Mouse (Mus musculus): ENCODE measurements around the gene Adamts7.

Gene Adamts7

GRCm38 (mm10) chr9:90162926-90163748 is at the start of gene Adamts7:
Adamts7 (plus strand) TSS chr9:90163069.
- no peak for DNase-seq

DNA sequence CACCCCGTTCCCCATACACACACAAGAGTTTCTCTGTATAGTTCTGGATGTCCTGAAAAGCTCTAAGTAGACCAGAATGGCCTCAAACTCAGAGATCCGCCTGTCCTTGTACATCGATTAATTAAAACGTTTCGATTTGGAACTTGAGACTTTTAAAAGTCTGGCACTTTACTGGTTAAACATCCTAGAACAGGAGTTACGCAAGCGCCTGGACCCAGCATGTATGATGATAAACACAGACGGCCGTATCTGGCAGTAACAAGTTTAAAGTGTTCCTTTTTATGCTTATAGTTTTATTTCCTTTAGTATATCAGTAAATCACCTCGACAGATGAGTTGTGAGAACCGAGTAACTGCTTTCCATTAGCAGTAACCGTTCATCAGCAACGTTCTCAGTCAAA is 49.7 kb upstream of the Adamts7 start:
- no peak for DNase-seq

DNA sequence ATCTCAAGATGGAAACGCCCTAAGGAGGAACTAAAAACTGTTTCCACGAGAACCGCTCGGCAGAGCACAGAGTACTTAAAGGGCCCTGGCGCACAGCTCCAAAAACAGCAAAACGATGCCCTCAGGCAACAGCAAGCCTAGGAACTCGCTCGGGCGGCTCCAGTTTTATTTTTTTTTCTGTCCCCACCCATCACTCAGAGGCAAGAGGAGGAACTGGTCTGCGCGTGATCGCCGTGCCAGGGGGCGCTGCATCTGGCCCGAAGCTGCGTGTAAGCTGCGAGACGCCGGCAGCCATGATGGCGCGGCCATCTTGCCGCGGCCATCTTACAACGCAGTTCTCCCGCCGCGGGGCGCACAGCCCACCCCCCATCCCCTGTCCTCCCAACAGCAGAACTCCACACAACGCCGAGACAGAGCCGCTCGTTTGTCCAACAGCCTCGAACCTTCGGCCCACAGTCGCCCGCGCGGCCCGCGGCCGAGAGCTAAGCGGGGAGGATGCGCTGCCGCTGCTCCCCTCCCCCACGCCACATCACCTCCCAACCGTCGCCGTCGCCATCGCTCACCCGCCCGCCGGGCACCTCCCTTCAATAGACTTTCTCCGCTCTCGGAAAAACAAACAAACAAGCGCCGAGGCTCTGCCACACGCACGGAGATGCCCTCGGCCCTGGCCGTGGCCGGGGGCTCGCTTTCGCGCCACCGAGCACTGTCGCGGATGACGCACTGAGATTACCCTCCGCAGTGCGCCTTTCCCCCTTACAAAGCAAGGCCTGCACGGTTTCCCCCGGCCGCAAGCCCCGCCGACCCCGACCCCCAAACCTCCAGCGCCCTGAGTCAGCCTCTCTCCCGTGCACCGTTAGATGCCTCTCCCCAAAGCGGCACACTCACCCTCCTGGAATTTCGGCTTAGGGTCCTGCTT is 49.0 kb upstream of the Adamts7 start:
- DNase-seq: peak; percentile 86

DNA sequence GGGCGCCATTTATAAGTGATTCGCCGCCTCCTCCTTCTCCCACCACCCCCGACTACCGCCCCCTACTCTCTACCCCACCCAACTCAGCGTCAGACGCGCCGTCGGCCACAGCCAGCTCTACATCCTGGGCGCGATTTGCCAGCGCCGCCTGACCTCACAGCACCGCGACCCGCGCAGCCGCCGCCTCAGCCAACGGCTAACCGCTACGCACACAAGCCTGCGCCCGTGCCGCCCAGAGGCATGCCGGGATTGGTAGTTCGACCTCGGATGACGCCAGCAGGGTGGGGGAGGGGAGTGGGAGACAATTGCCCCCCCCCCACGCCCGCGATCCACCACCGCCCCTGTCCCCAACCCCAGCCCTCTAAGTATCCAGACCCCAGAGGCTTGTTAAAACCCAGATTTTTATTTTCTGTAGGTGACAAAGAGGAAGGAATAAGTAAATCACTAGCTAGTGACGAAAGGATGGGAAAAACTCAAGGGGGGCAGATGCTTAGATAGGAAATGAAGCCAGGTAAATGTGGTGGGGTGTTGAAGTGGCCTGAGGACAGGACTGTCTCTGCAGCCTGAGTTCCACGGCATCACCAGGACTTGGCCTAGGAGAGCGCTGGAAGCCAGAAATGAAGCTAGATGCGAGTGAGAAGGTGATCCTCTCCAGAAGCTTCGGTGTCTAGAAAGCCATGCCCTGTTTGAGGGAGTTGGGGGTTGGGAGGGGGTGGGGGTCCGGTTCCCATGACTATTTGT is 48.1 kb upstream of the Adamts7 start, which contains the start of gene Morf4l1:
TSS of gene Morf4l1 (minus strand) at position 208 of the 741 bp plus-strand sequence.
- peak; percentile 98 for DNase-seq

DNA sequence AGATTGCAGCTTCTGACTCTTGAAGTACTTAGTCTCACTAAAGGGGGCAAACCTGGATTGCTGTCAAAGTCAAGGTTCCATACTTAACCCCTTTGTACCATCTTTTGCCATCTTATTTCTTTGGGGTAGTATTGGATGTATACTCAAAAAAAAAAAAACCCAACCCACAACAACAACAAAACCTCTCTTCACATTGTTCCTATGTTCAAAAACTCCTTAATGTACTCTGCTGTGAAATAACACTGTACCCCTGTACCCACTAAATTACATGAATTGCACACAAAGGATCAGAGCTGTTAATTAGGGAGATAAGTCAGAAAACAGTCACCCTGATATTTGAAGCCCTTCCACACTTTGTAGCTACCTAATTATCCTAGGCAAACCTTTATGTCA is 47.6 kb upstream of the Adamts7 start:
- DNase-seq: no peak

DNA sequence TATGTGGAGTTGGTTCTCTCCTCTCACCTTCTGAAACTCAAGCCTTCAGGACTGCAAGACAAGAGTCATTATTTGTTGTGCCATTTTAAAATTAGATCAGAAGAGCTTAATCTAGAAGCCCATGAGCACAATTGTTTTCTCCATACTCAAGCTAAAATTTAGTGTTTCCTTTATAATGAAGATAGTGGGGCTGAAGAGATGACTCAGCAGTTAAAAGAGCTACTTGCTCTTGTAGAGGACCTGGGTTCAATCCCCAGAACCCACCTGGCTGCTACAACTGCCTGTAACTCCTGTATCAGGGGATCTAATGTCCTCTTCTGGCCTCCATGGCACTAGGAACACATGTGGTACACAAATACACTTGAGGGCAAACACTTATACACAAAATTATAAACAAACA is 45.6 kb upstream of the Adamts7 start:
- DNase-seq: no peak

DNA sequence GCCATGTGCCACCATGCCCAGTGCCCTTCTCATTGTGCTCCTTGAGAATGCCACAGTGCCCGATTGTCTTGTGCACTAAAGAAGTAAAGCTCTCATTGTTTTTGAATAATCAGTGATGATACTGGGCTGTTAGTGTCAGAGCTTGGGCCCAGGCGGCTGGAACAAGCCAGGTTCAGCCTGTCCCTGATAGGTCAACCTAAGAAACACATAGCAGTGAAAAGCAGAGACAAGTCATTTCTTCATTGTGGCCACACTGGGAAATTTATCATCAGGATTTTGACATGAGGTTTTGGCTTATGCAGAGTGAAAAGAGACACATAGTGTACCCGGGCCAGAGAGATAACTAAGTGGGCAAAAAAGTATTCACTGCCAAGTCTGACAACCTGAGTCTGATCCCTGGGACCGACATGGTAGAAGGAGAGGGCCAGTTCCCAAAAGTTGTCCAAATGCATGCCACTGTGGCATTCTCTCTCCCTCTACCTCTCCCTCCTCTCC is 40.6 kb upstream of the Adamts7 start:
- no peak for DNase-seq

GRCm38 (mm10) chr9:90124156-90124872 is 38.6 kb upstream of the Adamts7 start:
- DNase-seq: no peak

DNA sequence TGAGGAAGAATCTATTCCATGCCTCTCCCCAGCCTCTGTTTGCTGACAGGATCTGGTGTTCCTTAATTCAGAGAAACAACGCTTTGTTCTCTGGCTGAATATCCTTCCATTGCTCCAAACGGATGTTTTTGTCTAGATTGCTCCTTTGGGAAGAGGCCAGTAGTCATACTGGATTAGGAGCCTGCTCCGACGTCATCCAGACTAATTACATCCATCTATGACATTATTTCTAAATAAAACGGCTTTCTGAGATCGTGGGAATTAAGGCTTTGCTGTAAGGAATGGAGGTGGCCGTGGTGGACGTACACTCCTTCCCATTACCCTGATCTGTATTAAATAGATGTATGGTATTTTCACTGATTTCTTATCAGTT is 38.0 kb upstream of the Adamts7 start:
- DNase-seq: no peak

DNA sequence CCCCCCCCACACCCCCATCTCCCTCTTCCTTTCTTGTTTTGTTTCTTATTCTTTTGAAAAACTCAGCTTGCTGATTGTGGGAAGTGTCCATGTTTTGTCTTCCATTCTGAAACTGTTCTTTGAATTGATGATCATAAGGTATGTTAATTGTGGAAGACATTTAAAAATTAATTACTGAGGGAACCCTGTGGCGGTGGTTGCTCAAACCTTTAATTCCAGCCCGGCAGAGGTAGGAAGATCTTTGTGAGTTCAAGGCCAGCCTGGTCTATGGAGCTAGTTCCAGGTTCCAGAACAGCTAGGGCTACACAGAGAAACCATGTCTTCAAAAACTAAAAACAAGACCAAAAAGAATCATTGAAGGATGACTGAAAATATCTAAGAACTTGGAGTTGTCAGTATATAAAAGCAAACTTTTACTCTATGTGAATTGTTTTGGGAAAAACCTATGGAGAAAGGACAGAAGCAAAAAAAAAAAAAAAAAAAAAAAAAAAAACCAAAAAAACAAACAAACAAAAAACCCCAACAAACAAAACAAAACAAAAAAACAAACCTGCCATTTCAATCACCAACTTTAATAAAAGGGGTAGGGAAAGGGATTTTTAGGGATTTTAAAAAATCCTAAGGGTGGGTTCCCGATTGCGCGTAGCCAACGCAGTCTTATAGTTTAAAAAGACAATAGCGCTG is 37.3 kb upstream of the Adamts7 start:
- DNase-seq: no peak

- DNase-seq: peak; percentile 51
Observed at GRCm38 (mm10) chr9:90126260-90127010, 36.4 kb upstream of the Adamts7 start.

- DNase-seq: no peak
Observed at GRCm38 (mm10) chr9:90127146-90127545, 35.7 kb upstream of the Adamts7 start.

- no peak for DNase-seq
Observed at GRCm38 (mm10) chr9:90128636-90129201, 34.1 kb upstream of the Adamts7 start.

DNA sequence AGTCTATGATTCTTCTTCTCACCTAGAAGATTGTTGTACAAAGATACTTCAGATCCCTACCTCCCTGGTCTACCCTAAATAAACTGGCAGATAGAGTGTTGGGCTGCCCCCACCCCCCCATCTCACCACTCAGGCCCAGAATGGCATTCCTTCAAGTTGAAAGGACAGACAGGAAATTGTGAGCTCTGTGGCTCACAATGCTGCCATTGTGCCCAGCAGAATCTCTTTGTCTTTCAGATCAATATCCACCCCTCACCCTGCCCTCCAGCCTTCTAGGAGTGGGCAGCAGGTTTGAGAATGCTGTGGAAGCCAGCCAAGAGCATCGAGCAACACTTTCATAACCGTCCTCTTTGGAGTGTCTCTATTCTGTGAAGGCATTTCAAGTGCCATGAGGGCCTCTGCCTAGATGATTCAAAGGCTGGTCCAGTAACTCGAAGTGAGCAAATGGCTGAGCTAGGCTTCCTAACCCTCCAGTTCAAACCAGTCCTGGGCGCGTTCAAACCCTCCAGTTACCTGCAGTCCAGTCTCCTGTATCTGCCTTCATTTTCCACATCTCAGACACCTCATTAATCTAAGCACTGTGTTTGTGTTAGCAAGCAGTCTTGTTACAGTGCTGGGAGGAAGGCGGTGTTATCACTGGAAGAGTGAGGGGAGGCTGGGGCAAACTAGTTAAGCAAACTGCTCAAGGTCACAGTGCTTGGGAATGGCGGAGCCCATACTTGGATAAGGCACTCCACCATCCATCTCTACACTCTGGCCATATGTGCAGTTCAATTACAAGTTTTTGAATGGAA is 29.1 kb upstream of the Adamts7 start:
- no peak for DNase-seq

- no peak for DNase-seq
Observed at GRCm38 (mm10) chr9:90135466-90135865, 27.4 kb upstream of the Adamts7 start.

DNA sequence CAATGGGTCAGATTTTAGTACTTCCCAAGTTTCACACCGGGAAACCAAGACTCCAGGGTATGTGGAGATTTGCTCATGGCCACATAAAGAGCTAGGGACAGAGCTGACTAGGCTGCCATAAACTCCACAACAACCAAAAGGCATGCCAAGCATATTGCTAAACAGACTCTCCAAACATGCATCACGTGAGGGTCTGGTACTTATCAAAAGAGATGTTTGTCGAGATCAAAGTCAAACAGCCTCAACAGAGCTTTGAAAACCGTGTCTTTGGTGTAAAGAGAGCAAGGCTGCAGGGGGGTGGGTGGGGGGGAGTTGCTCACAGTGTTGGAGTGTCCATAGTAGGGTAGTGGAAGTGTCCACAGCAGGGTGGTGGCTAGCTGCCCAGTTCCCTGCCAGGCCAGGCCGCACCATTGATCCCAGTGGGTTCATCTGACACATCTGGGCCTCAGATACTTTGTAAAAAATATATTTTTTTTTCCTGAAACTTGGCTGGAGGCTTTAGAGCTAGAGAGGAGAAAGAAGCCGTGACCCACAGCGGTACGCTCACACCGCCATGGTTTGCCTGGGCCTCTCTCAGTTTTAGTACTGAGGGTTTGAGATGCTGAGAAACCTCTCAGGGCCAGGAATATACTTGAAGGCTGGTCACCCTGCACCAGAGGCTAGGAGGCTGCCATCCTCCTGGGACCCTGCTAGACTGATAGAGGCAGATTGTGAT is 26.7 kb upstream of the Adamts7 start:
- DNase-seq: no peak

DNA sequence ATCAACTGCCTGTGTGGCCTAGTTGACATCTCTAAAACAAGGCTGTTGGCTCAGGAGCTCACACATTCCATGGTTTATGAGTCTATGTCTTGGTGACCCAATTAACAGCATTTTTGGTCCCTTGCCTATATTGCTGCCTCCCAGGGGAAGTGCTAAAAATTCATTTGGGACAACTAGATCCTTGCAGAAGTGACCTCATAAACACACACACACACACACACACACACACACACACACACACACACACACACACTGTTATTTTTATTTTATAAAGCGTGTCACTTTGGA is 26.2 kb upstream of the Adamts7 start:
- DNase-seq: no peak

- DNase-seq: no peak
Observed at GRCm38 (mm10) chr9:90145788-90146187, 17.1 kb upstream of the Adamts7 start.

GRCm38 (mm10) chr9:90146869-90147268 is 16.0 kb upstream of the Adamts7 start:
- no peak for DNase-seq

Measured in cerebellum, adult 11-12 months (tissue).